Mouse (Mus musculus) right cerebral cortex, postnatal 25 days (tissue): ENCODE measurements around the gene Dip2a.
A peak's percentile ranks its signal among the peaks of the same experiment; 100 is the strongest.

ENCODE experiments used
- DNase-seq: peaks from one replicate; pipeline ENCODE4 v3.0.0; 2022

Gene Dip2a

DNA sequence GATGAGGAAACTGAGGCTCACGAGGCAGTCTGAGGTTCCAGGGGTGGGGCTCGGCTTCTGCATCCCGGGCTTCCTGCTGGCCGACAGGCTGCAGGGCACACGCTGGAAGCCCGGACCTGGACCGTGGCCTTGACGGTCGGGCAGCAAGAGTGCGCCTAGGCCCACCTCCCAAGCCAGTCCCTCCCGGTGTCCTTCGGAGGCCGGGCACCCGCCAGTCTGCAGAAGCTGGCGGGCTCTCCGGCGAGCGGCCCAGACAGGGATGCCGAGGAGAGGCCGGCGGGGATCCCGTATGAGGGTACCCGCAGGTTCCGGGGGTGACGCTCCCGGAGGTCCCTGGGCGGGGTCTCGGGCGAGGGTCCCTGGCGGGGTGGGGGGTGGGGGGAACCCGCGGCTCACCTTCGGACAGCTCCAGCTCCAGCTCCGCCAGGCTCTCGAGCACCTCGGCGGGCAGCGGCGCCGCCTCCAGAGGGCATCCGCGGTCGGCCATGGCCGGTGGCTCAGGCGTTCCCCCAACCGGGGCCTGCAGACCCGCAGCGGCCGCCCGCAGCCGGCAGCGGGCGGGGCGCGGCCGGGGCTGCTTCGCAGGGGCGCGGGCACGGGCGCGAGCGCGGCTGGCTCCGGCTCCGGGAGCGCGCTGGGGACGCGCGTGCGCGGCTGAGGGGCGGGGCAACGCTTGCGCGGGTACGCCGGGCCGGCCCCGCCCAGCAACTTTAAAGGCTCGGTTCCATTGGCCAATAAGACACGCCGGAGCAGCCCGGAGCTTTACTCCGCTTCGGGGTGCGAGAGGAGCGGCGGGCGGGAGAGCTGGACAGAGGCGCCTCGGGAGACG is at the start of gene Dip2a:
Gene Dip2a (minus strand): TSS at position 581 of the 829 bp plus-strand sequence.
- DNase-seq: peak; percentile 96

DNA sequence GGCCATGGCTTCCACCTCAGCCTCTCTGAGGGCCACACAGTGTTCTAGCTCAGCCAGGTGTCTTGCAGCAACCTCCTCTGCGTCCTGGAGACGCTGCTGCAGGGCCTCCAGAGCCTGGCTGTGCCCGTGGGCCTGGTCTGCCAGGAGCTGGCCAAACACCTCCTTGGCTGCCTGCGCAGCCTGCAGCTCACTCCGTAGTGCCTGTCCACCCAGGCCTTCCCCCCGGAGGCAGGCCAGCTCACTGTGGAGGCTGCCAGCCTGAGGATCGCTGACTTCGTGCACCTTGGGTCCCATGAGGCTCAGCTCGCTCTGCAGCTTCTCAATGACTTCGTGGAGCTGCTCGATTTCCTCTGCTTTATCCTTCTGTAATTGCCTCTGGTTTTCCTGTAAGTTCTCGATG is 47.5 kb upstream of the Dip2a start:
- DNase-seq: no peak

DNA sequence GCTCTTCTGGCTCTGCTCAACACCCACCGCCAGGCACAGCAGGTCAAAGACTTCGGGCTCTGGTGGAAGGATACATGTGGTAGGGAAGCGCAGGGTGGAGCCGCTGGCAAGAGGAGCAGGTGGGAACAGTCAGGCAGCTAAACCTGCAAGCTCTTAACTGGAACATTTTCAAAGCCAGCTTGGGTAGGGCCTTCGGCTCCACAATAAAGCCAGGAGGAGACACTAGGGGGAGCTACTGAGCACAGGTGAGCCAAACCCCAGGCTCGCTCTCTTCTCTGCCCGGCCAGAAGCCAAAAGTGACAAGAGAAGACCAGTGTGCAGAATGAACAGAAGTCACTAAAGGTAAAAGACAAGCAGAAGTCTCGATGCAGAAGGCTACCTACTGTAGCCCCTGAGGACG is 46.7 kb upstream of the Dip2a start:
- peak; percentile 23 for DNase-seq

DNA sequence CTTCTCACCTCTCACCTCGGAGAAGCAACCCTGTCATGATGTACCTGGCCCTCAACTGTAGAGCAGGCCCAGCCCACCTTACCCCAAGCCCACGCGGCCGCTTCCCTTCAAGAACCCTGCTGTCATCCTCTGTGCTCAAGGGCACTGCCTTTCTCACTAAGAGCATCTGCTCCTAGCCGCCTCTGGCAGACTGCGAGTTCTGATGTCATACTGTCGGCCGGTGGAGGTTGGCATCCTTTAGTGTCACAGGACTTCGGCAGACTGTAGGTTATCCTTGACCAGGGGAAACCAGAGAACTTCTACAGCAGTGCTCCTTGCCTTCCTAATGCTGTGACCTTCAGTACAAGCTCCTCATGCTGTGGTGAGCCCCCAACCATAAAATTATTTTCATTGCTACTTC is 46.1 kb upstream of the Dip2a start:
- no peak for DNase-seq

DNA sequence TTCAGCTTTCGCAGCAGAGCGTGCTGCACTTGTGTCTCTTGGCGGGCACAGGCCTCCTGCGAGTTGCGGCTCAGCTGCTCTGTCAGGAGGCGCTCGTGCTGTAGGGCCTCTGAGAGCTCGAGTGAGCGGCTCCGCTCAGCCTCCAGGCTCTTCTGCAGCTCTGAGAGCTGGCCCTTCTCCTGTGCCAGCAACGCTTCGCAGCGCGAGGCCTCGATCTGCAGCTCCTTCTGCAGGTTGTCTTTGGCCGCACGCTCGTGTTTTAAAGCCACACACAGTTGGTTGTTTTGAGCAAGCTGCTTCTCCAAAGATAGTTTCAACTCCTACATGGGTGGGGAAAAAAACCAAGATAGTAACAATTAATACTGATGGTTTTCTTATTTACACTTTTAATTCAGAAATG is 29.9 kb upstream of the Dip2a start:
- DNase-seq: no peak

DNA sequence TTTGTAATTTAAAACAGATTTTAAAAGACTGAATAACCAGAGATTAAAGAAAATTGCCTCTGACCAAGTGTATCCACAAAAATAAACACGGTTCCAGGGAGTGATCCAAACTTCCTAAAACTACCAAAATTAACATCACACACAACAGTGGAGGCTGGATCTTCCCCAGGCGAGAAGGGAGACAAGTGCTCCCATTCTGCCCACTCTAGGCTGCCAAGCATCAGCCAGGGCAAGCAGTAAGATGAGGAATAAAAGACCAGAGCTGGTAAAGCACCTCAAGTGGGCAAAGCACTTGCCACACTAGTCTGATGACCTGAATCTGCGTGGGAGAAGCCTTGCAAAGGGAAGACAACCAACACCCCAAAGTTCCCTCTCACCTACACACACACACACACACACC is 26.6 kb upstream of the Dip2a start:
- no peak for DNase-seq

DNA sequence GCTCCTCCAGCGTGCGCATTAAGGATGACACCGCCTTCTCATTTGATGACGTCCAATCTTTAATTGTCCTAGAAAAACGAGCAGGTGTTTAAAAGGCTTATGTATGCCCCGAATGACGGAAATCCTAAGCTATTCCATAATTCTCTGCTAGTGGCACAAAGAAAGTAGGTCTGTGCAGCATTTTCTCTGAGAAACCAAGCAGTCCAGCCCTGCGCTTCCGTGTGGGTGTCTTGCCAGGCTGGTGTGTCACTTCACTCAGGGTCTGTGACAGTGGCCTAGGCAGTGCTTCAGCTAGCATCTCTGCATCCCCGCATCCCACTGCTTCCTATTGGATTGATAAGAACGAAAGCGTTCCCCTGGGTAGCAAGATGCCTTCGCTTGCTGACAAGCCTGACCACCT is 23.7 kb upstream of the Dip2a start:
- DNase-seq: peak; percentile 28

DNA sequence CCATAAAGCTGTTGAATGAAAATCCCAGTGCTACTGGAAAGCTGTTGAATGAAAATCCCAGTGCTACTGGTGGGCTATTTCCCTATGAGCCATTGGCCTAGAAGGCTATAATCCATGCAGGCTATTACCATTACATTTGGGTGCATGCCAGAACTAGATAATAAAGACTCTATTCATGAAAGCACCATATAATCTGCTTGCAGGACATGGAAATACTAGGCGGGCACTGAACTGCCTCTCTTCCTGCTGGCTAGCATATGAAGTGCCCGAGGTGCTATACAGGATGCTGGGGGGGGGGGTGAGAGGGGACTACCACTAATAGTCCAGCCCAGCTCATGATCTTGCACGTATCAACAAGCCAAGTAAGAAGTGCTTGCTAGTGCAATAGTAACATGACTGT is 18.1 kb upstream of the Dip2a start:
- no peak for DNase-seq

DNA sequence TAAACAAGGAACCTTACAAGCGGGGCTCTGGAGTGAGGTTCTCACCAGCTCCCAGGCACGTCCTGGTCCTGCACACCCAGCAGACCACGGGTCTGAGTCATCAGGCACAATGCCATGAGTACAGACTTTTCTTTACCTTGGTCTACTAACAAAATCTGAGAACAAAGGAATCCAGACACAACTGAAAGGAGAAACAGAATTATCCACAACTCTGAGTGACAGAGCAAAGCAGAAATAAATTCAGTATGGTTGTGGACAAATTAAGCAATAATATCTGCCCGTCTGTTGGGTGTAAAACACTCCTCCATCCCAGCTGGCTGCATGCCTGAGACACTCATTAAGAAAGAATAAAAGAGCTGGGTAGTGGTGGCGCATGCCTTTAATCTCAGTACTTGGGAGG is 13.4 kb upstream of the Dip2a start:
- DNase-seq: peak; percentile 21

DNA sequence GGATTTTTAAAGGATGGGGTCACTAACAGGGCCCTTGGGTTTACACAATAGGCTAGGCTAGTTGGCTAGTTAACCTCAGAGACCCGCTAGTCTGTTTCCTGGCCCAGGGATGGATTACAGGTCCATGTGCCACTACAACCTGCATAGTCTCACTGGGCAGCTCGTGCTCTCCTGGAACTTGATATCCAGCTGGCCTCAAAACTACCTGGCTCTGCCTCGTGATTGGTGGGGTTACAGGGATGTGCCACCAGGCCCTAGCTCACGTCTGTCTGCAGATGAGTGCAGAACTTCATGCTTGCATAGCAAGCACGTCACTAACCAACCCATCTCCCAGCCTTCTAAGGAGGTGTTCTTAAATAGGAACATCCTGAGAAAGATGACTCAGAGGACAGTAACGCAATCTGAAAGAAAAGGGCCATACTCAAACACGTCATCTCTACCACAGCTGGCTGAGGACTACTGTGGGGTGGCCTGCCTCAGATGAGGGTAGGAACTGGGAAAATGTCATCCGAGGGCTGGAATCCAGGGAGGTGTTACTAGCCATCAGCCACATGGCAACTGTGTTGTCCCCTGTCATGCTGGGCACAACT is 12.3 kb upstream of the Dip2a start:
- DNase-seq: peak; percentile 20

DNA sequence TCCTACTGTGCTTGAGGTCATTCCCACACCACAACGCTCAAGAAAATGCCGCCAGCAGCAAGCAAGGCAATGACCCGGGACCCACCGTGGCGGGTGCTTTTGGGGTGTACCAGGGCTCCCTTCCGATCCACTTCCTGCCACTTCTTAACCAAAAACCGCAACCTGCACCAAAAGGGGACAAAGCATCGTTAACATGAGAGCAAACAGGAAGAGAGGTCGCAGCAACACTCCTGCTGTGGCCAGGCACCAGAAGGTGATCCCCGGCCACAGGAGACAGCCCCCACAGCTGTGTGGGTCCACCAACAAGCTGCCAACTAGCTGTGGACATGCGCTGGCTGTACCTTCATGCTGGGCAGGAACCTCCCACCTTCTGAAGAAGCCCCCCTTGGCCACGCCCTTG is 9.9 kb upstream of the Dip2a start:
- no peak for DNase-seq

DNA sequence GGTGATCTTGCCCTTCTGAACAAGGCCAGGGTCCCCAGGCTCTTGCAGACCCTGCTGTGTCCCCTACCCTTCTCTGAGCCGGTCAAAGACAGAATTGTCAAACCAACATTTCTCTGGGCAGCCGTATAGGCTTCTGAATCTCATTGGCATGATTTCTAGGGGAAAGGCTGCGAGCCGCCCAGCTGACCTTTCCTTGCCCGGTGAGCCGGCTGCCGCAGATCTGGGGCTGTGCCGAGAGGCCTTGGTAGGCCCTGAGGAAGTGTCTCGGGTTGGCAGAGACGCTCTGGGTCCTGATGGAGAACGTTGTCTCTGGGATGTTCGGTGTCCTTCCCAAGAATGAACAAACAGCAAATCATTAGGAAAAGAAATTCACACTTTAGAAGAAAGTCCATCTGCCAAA is 8.9 kb upstream of the Dip2a start:
- no peak for DNase-seq

DNA sequence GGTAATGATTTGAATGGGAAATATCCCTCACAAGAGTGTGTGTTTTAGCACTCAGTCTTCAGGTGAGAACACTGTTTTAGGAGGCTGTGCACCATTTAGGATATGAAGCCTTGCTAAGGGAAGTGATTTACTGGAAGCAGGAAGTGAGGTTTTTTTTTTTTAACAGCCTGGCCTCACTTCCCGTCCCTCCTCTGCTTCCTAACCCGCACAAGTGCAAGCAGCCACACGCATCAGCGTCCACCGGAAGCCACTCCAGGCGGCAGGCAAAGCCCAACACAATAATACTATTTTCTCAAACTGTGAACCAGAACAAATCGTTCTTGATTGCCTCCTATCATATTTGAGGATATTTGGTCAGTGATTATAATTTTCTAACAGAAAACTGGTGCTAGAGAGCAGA is 6.9 kb upstream of the Dip2a start:
- DNase-seq: no peak

DNA sequence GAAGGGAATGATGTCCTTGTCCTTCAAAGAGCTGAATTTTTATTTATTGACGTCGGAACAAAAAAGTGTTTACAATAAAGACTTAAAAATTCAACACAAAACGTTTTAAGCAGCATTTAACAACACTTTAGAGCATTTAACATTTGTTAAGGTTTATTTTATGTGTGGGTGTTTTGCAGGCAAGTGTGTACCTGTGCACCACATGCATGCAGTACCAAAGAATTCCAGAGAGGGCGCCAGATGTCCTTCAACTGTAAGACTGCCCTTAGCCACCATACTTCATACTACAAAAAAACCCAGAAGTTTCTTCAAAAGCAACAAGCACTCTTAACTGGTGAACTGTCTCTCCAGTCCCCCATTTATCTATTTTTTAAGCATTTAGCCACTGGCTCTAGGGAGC is 1.5 kb upstream of the Dip2a start:
- DNase-seq: no peak

DNA sequence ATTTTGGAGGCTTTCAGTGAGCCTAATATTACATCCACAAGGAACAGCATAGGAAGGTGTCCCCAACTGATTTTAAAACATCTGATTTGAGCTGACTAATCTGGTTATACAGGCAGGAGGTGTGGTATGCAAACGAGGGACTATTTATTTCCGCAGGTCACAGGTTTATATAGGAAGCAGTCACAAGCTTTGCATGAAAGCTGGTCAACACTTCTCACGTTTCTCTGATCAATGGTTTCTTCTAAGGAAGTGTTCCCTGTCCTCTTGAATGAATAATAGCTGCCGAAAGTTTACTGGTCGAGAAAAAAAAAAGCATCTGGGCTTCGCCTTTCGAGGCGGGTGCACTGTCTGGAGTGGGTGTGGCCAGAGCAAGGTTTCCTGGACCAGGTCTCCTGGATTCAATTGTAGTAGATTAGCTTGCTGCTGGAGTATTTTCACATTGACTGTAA is 976 bp upstream of the Dip2a start:
- DNase-seq: no peak

DNA sequence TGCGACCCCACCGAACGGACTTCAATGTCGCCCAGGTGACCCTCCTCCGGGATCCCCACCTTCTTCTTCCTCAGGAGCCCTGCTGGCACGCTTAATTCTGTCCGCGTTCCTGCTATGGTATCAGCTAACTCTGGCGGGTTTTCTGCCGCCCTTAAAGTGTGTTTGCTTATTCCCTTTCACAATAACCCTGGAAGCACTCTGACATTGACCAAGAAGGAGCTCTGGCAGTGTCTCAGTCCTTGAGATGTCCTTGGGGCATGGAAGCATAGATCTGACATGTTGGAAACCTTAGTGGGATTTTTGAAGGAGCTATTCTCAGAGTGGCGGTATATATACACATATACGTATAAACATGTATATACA is 430 bp upstream of the Dip2a start:
- no peak for DNase-seq

DNA sequence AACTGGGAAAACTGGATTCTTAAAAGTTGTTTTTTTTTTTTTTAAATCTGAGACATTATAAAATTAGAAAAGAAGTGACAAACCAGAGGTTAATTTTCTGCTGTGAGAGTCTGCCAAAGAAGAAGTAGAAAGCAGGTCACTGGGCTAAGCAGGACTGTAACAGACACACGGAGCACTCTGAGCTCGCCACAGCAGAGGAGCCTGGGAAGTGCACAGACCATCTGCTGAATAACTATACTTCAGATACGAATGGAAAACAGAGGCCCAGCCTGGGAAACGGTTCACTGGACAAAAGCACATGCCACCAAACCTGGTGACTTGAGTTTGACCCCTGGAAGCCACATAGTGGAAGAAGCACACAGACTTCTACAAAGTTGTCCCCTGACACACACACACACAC is 10.7 kb downstream of the Dip2a start:
- DNase-seq: no peak

DNA sequence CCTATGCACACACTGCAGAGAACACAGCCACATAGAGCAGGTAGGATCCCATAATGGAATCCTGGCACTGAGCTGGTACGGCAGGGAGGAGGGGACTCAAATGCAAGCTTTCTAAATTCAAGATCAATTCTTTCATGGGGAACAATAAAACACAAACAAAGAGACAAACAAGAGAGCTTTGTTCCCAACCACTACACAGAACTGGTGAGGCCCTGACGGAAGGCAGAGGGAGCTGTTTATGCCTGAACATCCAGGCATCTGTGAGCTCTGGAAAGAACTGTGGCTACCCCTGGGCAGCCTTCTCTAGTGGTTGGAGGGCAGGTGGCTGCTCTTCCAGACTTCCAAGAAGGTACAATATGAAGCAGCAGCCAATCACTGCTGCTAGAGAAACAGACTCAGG is 13.1 kb downstream of the Dip2a start:
- no peak for DNase-seq

DNA sequence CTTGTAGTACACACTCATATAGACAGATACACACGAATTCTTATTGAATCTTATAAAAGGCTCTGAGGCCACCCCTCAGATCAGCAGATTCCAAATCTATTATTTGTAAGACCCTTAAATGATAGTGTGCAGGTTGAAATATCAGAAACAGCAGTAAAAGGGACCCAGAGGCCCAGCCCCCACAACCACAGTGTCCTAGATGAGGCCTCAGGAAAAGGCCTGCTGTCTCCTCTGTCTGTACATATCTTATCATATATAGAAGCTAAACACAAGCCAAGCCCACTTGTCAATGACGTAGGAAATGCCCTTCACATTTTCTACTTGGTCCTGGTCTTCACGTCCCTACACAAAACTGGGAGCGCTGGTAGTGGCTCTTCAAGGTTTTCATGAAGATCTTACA is 16.0 kb downstream of the Dip2a start:
- no peak for DNase-seq

DNA sequence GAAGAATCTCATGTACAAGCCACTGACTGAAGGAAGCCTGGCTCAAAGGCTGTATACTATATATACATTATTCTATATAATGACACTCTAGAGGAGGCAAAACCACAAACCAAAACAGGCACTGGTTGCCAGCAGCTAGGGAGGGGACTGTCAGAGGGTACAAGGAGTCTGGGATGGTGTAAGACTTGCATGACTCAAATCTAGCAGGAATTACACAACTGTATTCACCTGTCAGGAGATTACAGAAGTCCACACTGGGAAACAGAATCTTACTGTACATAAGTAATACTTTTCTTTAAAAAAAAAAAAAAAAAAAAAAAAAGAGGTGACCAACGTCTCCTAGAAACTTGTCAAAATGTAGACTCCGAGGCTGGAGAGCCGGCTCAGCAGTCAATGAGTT is 16.5 kb downstream of the Dip2a start:
- no peak for DNase-seq

DNA sequence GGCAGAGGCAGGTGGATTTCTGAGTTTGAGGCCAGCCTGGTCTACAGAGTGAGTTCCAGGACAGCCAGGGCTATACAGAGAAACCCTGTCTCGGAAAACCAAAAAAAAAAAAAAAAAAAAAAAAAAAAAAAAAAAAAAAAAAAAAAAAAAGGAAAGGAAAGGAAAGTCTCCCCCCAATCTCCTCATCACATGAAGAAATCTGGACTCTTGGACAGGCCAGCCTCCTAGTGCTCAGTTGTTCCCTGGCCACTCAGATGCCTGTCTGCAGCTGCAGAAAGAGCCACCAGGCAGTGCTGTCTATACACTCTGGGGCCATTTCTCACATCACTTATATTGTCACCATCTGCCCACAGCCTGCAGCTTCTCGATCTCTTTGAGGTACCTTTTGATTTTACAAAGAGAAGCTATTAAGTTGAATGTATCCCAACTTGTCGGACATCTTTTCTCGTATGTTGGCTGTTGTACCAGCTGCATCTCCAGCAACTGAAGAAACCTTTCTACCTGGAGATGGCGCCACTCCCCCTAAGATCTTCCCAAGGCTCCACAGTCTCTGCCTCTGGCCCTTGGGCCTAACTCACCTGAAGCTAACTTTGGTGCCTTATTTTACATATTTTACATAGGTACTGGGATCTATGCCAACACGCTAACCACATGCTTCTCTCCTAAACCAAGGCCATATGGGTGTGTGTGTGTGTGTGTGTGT is 18.6 kb downstream of the Dip2a start:
- DNase-seq: no peak

DNA sequence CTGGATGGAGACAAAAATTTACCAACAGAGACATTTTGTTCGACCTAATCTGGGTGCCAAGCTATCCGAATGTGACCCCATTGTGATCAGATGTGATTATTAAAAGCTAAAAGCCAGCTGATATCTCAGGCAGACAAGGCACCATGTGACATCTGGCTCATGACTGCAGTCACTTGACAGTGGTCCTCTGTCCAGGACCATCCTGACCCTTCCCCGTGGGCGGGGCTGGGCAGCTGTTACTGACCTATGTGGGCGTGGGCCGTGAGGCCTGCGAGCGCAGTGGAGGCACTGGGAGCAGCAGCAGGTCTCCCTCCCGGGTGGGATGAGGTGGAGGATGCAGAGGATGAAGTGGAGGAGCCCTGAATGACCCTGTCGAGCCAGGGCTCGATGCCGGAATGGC is 27.5 kb downstream of the Dip2a start:
- DNase-seq: no peak

DNA sequence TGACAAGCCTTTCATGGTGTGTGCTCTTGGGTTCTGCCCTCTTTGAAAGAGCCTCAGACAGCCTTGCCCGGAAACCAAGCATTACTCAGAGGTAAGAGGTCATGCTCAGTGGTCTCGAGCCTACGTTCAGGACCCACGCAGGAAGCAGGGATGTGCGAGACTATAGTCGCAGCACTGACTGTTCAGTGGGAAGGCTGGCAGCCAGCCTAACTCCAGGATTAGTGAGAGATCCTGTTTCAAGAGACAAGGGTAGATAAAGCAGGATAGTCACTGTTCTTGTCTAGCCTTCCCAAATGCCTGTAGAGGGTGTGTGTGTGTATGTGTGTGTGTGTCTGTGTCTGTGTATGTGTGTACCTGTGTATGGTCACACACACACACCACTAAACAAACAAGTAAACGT is 28.9 kb downstream of the Dip2a start:
- no peak for DNase-seq

DNA sequence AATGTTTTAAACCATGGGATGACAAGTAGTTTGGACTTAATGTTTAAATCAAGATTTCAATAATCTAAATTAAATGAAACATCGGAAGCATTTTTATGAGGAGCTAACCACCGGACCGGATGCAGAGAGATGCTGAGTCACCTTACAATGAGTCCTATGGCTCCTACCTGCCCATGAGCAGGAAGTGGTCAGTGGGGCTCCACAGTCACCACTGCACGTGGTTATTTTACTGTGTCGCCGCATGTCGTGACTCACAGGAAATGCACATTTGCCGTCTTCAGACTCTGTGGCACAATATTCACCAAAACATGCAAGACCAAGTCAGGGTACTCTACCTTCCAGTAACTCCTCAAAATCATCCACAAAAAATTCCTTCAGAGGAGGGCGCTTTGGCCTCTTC is 38.4 kb downstream of the Dip2a start:
- no peak for DNase-seq
